Mouse (Mus musculus) cortical plate, adult 2 months (tissue): ENCODE data around the gene Cpne8.

Source experiments
- CTCF ChIP-seq: fragments of 200-500 bp; IDR thresholded peaks from 2 replicates; pipeline ENCODE4 v1.5.1; 2011; ENCODE audit warnings: mild to moderate bottlenecking, control low read depth, low read length; ENCODE audit not compliant: insufficient read depth; ENCODE audit errors: extremely low read depth
- POLR2A ChIP-seq: fragments of 200-500 bp; IDR thresholded peaks from 2 replicates; pipeline ENCODE4 v1.6.1; 2011; ENCODE audit warnings: mild to moderate bottlenecking, low read length, control low read depth; ENCODE audit not compliant: insufficient read depth; ENCODE audit errors: extremely low read depth

DNA sequence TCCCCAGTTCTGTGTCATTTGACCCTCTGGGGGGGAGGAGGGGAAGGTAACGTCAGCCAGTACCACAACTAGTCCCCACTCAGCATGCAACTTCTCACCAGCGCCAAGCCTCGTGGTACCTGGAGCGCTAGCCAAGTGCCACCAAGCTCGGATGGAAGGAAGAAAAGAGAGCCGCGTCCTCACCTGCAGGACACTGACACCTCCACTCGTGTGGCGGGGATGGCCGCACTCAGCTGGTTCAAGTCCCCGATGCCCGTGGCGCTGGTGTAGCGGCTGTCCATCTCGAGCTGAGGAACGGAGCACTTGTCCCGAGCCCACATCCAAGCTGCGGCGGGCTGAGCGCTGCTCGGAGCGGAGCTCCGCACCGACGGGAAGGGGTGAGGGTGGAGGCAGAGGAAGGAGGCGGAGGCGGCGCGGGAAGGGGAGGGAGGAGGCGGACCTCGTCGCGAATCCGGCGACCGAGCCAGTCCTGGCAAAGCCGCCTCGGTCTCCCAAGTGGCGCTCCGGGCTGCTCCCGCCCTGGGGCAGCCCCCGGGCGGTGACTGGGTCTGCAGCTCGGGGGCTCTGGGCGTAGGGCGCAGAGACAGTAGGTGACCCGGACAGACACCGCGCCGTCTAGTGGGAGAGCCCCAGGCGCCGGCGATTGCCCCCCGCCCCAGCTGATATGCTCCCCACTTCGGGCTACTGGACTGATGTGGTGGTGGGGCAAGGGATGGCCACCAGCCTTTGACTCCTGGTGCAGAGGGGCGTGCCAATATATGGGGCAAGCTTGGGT is at the start of gene Cpne8:
- TF ChIP-seq CTCF (no peak), POLR2A (0 out of 2 replicates have a peak, but pooled peaks have one; percentile 26)
